Mouse (Mus musculus) megakaryocyte progenitor cell, adult 5-6 weeks (primary cell): ENCODE results near the gene Slc25a12. TPM values are rescaled to one million over a fixed set of nuclear protein-coding genes. Genes with fewer than 3 reads are reported as not detected.

Experiments
- ATAC-seq: replicated peaks from 2 replicates; pipeline ENCODE4 v1.8.0; 2016; ENCODE audit warnings: mild to moderate bottlenecking, moderate TSS enrichment, inconsistent platforms; ENCODE audit not compliant: poor library complexity
- total RNA-seq, 2 experiments: library from RNA; stranded (forward) in 1 of 2; stranded (reverse) in 1 of 2; fragments of 157-497, 149-512 nt in 1 of 2; fragments of 200-1000 nt in 1 of 2; gene quantifications; 2 replicates each; pipeline versions ENCODE4 v1.2.3 to v1.2.4; 2015 to 2017

Gene Slc25a12
- total RNA-seq, 2 experiments from 2014 or later = 73.0 to 79.2 TPM

DNA sequence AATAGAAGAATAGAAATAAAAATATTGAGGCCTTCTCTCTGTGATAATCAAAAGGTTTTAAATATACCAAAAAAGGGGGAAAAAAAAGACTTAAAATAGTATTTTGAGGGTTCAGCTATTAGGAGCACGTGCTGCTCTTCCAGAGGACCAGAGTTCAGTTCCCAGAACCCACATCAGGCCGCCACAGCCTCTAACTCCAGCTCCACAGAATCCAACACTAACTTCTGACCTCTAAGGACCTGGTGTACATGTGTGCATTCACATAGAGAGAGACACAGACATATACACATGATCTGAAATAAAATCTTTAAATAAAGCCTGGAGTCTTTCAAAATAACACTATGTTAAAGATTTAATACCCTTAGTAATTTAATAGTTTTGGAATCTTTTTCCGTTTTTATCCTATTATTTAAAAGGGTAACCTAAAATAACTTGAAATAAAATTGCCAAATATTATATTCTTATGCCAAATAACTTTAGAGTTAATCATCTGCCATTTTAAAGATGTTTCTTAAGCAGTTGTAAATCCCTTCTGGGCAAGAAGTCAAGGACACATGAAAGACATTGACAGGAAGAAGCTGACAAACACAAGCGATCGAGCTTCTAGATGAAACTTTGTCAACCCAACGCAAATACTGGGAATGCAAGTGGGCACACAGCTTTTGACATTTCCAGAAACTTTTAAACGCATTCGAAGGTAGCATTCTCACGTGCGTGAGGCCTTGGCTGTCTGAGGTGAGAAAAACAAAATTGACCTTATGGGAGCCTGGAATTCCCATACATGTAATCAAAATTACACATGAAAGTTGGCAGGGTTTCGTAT lies 16.4 kb downstream of the Slc25a12 start:
- no peak for ATAC-seq

DNA sequence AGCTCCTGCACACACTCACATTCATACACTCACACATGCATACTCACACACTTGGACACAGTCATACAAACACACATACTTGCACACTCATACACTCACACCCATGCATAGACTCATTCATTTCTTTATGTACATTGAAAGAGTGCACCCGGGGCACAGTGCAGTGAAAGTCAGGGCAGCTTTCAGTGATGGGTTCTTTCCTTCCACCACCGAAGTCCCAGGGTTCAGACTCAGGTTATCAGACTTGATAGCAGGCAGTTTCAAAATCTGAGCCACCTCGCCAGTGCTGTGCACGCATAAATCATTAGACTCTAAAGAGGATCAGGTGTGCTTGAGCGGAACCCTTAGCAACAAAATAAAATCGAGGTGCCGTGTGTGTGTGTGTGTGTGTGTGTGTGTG lies 17.4 kb downstream of the Slc25a12 start:
- ATAC-seq = no peak

DNA sequence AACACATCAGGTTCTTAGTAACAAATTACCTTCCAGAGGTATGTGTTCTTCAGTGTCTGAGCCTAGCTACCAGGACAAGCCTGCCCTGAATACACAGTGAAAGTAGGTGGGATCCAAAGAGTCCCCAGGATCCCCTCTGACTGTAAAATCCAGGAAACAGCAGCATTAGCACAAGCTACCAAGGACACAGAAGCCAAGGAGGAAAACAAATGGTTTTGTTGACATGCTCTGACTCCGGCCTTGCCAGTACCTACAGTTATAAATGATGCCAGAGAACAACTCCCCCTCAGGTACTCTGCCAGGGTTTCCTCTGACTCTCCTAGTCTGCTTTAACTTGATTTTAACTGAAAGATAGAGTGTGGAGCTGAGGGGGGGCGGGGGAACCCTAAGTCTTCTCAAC lies 18.0 kb downstream of the Slc25a12 start:
- ATAC-seq = no peak

DNA sequence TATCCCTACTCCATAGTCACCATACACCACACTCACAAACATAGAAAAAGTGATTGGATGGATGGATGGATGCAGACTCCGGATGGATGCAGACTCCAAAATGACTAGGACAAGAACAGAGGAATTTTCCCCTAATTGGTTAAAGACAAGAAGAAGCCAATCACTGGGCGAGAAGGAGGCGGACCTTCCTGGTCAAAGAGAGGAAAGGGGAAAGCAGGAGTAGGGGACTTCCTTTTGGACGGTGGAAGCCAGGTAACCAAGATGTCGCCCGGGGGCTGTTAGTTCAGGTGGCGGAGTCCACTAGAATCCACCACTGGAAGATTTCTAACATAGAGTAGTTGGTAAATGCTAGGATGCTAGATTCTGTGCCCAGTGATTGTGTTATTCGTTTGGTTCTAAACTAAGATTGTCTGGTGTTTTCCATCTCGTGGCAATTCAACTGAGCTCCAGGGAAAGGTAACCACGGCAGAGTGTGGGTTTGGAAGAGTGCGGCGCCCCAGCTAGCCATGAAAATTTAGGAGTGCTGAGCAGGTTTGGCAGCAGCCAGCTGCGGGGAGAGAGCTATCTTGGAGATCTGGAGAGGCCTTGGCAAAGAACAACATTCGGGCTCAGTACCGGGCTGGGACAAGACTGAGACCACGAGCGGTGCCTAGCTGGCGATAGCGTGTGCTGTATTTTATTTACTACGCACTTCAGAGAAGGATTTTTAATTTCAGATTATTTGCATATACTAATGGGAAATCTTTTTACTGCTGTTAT lies 19.6 kb downstream of the Slc25a12 start:
- ATAC-seq = no peak

DNA sequence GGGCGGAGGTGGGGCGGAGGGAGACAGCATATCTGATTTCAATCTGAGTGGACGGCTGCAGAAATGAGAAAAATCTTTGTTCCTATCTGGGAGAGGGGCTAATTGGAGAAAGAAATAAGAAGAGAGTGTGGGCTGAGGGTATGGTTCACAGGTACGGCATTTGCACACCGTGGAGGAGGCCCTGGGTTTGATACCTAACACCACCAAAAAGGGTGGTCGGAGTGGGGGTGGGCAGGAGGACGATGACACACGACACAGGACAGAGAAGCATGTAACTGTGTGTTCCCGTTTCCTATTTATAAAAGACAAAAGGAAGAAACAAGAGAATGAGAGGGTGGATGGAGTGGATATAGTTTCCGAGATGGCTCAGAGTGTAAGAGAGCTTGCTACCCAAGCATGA lies 20.4 kb downstream of the Slc25a12 start:
- ATAC-seq = no peak

DNA sequence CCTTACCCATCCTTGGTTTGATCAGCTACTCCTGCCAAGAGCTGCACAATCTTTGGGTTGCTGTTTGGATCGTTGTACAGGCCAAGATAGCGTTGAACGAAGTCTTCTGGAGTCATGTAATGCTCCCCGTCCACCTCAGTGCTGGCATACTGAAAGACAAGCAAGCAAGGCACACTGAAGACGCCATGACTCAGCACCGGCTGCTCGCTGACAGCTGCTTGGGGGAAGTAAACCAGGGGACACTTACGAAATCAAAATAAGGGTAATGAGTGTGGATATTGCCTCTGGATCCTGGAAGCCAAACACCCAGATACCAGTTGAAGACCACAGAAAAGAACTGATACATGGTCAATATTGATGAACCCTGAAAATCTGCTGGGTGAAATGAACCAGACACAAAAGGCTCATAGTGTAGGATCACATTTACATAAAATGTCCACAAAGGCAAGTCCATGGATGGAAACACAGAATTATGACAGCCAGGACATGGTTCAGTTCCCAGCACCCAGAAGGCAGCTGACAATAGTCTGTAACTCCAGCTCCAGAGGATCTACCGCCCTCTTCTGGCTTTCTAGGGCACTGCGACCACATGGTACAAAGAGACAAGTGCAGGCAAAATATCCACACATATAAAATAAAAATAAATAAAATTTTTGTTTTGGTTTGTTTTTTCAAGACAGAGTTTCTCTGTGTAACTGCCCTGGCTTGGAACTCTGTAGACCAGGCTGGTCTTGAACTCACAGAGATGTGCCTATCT lies 23.5 kb downstream of the Slc25a12 start:
- ATAC-seq = peak; percentile 76

DNA sequence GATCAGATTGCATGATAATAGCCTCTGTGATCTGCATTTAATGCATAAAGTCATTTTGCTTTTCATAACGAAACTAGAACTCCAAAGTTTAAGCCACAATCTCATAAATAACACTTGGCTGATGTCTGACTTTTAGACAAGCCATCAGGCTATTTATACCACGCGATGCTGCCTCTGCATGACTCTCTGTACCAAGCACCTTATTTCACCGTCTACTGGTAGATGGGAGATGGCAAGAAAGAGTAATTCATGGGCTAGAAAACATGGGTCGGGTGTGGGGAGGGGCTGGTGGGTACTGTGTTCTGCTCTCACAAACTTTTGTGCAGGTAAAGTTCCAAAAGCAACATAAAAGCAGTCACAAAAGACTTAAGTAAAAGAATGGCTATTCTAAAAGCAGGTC lies 27.4 kb downstream of the Slc25a12 start:
- no peak for ATAC-seq

DNA sequence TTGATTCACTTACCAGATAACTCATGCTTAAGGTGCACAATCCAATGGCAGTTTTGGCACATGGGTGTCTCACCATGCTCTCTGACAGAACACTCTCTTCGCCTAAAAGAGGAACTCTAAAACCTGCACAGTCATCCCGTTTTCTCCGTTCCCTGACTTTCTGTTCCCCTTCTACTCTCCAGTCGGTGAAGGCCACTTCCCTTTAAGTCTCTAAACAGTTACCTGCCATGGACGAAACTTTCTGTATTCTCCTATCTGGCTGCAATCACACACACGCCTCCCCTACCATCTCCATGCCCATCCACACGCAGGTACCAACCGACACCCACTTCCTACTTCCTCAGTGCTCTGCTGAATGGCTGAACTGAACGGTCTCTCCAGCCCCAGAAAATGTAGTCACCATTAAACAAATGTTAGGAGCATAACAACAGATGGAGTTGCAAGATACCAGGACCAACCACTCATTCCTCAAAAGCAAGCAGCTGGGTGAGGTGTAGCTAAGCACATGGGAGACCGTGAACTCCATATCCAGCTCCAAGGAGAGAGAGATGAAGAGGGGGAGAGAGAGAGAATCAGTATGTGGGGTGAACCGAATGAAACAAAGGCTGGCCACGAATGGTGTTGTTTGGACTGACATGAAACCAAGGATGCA lies 29.3 kb downstream of the Slc25a12 start:
- peak; percentile 90 for ATAC-seq

DNA sequence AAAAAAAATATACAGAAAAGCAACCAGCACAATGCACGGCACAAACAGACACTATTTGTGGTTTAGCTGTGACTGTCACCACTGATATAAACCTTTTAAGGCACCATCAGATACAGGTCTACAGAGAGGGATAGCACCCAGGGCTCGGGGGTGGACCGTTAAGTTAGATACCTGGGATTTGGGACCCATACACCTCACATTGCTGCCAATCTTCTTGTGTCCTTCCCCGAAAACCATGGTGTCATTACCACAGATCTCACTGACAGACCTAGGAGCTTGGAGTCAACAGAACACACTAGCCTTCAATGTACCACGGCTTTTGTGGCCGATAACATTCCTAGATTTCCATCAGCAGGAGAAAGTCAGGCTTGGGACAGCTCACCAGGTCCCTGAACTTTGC lies 30.9 kb downstream of the Slc25a12 start:
- peak; percentile 11 for ATAC-seq

DNA sequence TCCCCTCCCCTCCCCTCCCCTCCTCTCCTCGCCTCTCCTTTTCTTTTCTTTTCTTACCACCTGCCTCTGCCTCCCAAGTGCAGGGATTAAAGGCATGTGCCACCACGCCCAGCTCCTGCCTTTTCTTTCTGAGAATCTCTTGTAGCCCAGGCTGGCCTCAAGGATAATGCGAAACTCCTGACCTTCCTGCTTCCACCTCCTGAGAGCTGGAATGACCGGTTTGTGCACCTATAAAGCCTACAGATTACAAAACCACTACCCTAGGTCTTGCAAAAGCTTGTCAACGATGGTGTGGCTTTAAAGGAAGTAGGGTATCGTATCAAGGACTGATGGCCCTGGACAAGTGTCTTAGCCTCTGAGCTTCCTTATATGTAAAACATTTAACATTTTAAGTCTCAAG lies 31.3 kb downstream of the Slc25a12 start:
- peak; percentile 45 for ATAC-seq

DNA sequence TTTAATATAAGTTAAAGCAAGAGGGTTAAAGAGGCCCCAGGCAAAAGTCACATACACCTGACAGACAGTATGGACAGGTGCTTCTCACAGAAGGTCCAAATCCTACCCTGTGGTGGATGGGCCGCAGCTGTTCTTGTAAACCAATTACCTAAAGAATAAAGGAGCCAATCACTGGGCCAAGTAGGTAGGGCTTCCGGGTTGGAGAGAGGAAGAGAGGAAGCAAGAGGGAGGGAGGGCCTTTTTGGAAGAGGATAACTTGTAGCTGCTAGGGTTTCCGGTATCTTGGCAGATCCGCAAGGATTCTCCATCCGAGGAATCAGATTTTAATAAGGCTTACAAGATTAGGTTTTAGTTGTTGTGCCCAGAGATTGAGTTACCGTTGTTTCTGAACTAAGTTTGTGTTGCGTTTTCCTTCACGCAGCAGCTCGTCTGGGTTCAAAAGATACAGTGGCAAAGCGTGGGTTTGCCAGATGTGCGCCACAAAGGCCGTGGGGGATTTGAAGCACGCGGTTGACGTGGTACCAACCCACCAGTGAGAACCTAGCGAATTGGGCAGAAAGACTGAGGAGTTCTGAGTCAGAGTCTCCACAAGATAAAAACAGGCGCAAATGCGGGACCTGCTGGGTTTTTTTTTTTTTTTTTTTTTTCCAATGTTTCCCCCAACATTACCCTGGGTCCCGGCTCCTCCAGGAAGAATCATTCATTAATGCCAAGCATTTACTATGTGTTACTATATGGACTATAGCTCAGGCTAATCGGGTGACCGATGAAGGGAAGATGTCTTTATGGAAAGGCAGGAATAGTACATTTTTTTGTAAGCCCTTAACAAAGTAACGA lies 33.3 kb downstream of the Slc25a12 start:
- no peak for ATAC-seq

DNA sequence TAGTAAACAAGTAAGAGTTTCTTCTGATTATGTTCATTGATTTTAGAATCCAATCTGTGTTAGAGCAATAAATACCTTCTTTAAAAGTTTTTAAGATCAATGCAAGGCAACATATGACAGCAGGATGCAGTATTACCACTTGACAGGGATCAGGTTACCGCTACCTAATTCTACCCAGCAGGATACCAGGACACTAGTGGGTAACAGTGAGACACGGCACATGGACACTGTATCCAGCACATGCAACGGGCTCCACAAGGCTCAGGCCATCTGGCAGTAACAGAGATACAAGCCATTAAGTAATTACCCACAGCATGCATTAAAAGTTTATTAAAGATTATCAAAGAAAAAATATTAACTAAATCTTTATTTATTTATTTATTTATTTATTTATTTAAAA lies 37.8 kb downstream of the Slc25a12 start:
- ATAC-seq = no peak

DNA sequence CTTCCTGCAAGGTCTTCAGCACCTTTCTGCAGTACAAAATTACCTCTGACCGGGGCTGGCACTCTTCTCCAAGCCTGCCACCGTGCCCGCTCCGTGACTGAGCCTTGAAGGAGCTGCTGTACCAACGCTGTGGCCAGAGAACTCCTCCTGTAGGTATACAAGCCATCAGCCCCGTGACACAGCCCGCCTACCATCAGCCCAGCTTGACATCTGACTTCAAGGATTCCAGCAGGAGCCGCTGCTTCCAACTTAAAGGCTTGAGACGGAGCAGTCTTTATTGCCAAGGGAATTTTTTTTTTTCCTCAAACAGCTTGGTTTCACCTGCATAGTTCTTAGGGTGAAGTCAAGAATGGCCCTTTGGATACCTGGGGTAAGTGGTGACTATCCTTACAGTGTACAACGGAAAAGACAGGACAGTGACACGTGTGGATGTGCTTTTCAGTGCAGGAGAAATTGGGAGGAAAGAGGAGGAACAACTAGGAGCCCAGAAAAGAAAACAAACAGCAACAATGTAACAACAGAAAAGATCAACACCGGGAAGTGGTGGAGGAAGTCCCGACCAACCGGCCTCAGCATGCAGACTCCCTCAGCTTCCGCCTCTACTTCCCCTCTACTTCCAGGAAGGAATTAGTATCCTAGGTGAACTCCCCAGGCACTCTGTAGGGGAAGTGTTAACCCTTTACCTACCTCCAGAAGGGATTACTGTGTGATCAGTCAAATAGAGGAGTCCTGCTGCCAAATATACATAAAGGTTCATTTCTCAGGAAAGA lies 39.0 kb downstream of the Slc25a12 start:
- ATAC-seq = no peak

DNA sequence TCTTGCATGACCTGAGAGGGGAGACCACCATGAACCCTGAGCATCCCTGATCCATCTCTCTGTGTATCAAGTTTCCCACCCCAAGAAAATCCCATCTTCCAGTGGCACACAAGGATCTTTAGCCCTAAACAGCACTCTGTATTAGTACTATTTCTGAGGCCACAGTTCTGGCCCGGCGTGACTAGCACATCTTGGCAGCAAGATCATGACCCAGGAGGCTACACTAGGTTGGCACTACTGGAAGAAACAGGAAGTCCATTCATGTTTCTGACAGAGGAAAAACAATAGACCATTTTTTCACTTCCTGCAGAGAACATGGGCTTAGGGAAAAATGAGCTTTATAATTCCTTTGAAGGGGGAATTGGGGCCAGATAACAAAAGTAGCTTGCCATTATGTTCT lies 39.8 kb downstream of the Slc25a12 start:
- ATAC-seq = 0 out of 2 replicates have a peak, but pooled peaks have one; percentile 52

DNA sequence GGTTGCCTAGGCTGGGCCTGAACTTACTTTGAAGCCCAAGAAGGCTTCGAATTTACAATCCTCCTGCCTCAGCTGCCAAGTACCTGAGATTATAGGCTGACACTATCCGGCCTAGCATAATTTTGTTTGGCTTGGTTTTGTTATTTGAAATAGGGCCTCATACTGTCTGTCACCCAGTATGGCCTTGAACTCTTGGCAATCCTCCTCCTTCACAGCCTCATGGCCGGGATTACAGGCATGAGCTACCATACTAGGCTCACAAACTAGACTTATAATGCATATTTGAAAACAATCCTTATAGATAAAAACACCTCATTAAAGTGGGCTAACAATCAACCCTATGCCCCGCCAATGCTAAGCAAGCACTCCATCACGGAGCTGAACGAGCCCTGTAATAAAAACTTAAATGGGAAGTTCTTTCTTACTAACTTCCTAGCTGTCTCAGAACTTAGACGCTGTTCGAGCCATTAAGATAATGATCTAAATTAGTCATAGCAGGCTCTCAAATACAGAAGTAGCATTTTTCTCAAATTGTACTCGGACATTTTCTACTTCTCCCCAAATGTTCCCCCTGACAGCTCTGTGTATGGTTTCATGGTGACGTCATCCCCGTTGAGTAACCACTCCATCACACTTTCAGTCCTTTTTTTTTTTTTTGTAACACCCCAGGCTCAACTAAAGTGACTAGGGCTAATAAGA lies 40.6 kb downstream of the Slc25a12 start:
- peak; percentile 83 for ATAC-seq

DNA sequence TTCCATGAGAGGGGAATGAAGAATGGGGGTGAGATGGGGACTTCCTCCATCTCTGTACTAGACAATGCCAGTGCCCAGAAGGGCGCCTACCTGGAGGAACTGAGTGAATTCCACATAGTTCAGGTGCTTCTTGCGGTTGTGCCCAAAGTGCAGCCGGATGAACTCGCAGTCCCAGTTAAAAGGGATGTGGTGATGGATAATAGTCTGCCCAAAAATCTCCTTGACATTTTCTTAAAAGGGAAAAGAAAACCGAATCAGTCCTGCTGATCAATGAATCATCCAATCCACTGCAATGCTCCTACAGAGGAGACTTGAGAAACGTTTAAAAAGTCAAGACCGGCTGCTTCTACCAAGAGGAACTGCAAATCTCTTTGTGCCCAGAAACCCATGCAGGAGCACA lies 43.7 kb downstream of the Slc25a12 start:
- no peak for ATAC-seq

DNA sequence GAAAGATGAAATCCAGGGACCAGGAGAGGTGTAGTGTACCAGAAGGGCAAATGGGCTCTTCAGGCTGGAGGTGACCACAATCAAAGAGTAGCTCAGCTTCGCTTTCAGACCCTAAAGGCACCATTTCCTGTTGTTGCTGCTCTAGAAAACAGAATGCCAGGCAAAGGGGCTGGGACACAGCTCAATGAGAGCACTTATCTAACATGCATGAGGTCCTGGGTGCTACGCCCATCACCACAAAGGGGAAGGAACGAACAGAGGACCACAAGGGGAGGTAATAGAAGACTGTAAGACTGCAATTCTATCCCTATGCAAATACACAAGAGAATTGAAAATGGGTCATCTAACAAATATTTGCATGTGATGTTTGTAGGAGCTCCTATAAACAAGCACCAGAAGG lies 46.1 kb downstream of the Slc25a12 start:
- peak; percentile 31; the same call in 1 of the 2 replicates for ATAC-seq

DNA sequence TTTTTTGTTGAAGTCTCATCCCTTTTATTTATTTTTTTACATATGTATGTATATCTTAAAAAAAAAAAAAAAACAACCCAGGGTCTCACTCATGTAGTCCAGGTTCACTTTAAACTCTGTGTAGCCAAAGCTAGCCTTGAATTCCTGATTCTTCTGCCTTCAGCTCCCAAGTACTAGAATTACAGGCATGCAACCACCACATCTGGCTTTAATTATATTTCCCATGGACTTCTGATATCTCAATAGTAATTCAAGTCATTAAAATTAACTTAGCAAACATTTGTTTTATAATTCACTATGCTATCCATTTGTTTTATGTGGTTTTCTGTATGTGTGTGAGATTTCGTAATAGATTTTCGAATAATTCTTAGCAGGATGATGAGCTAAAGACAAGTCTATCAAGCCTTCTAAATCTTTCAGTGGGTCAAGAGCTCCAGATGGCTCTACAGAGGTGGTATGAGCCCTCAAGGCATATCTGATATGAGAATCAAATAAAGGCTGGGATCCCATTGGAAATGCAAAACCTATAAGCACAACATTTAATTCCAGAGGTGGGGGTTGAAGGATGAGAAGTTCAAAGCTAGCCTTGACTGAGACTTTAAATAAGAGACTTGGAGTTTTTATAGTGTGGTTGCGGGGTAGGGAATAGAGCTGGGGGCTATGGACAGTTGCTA lies 51.3 kb downstream of the Slc25a12 start:
- ATAC-seq = no peak
